Mouse (Mus musculus): ENCODE data around the gene Cyp1a1. TPM values are rescaled to one million over a fixed set of nuclear protein-coding genes. Genes with fewer than 3 reads are reported as not detected.
A peak's percentile ranks its signal among the peaks of the same experiment; 100 is the strongest.

Gene Cyp1a1
- polyA plus RNA-seq, 1 experiment from 2014 or later = 0.05 TPM

GRCm38 (mm10) chr9:57686011-57686410, 1.7 kb upstream of the Cyp1a1 start:
- no peak for ATAC-seq (ENCODE audit: insufficient read depth, low FRiP score)
- H3K27me3 ChIP-seq (ENCODE audit: control insufficient read depth, insufficient read depth, low read length) = no peaks in the 10 kb centered on the region
- no peak overlapping the region for H3K4me3 ChIP-seq (replicated peaks; ENCODE audit: low read length)
- no peaks in the 10 kb centered on the region for H3K4me1 ChIP-seq (ENCODE audit: control insufficient read depth, insufficient read depth, low read length)
- WGBS = 74% methylated on average over 5 of the region's 5 CpGs
- H3K36me3 ChIP-seq (ENCODE audit: control insufficient read depth, insufficient read depth, low read length) = no peaks in the 10 kb centered on the region
- H3K27ac ChIP-seq (ENCODE audit: low read length) = no peak overlapping the region
- no peak overlapping the region for H3K4me2 ChIP-seq (ENCODE audit: low read depth, low read length)
- no peaks in the 10 kb centered on the region for H3K9me3 ChIP-seq (replicated peaks; ENCODE audit: control insufficient read depth, low read length)
- H3K9ac ChIP-seq (ENCODE audit: low read length) = no peak overlapping the region

- no peak overlapping the region for H3K4me2 ChIP-seq (ENCODE audit: low read depth, low read length)
- H3K4me1 ChIP-seq (ENCODE audit: control insufficient read depth, insufficient read depth, low read length) = no peaks in the 10 kb centered on the region
- H3K4me3 ChIP-seq (replicated peaks; ENCODE audit: low read length) = no peak overlapping the region
- H3K9ac ChIP-seq (ENCODE audit: low read length) = no peak overlapping the region
- no peaks in the 10 kb centered on the region for H3K9me3 ChIP-seq (replicated peaks; ENCODE audit: control insufficient read depth, low read length)
- H3K27me3 ChIP-seq (ENCODE audit: control insufficient read depth, insufficient read depth, low read length) = no peaks in the 10 kb centered on the region
- H3K36me3 ChIP-seq (ENCODE audit: control insufficient read depth, insufficient read depth, low read length) = no peaks in the 10 kb centered on the region
- no peak for ATAC-seq (ENCODE audit: insufficient read depth, low FRiP score)
- no peak overlapping the region for H3K27ac ChIP-seq (ENCODE audit: low read length)
- 24% methylated on average over 2 of the region's 2 CpGs for WGBS
These were observed 430 bp downstream of the Cyp1a1 start for GRCm38 (mm10) chr9:57688158-57688557.

DNA sequence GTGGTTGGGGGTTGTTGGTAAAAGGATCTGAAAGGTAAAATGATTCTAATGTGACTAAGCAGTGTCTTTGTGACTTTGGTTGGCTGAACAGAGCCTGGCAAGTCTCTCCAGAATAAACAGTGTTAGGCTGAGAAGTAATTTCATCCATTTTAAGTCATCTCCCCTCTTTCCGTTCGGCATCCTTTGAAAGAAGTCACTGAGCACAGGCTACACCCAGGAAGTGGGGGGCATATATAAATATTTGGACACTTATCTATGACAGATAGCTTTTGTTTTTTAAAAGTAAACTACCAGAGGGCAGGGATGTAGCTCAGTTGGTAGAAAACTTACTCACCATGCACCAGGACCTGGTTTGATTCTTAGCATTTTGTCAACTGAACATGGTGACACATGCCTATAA, 878 bp downstream of the Cyp1a1 start:
- Histone ChIP-seq H3K36me3 (ENCODE audit: control insufficient read depth, insufficient read depth, low read length) (no peaks in the 10 kb centered on the region), H3K27ac (ENCODE audit: low read length) (no peak overlapping the region), H3K27me3 (ENCODE audit: control insufficient read depth, insufficient read depth, low read length) (no peaks in the 10 kb centered on the region), H3K9ac (ENCODE audit: low read length) (no peak overlapping the region), H3K9me3 (replicated peaks; ENCODE audit: control insufficient read depth, low read length) (no peaks in the 10 kb centered on the region), H3K4me2 (ENCODE audit: low read depth, low read length) (no peak overlapping the region), H3K4me1 (ENCODE audit: control insufficient read depth, insufficient read depth, low read length) (no peaks in the 10 kb centered on the region), H3K4me3 (replicated peaks; ENCODE audit: low read length) (no peak overlapping the region)
- WGBS = 41% methylated on average over 2 of the region's 2 CpGs
- ATAC-seq (ENCODE audit: insufficient read depth, low FRiP score) = no peak

- 84% methylated on average over 2 of the region's 2 CpGs for WGBS
- Histone ChIP-seq H3K9me3 (replicated peaks; ENCODE audit: control insufficient read depth, low read length) (no peaks in the 10 kb centered on the region), H3K36me3 (ENCODE audit: control insufficient read depth, insufficient read depth, low read length) (no peaks in the 10 kb centered on the region), H3K4me1 (ENCODE audit: control insufficient read depth, insufficient read depth, low read length) (peaks cover 14% of the 10 kb centered on the region), H3K27me3 (ENCODE audit: control insufficient read depth, insufficient read depth, low read length) (peaks cover 24% of the 10 kb centered on the region), H3K9ac (ENCODE audit: low read length) (no peak overlapping the region), H3K4me3 (replicated peaks; ENCODE audit: low read length) (no peak overlapping the region), H3K4me2 (ENCODE audit: low read depth, low read length) (no peak overlapping the region), H3K27ac (ENCODE audit: low read length) (no peak overlapping the region)
- no peak for ATAC-seq (ENCODE audit: insufficient read depth, low FRiP score)
These were observed 6.4 kb downstream of the Cyp1a1 start for GRCm38 (mm10) chr9:57694108-57694507.

GRCm38 (mm10) chr9:57696380-57697285, 8.9 kb downstream of the Cyp1a1 start:
- peaks cover 24% of the 10 kb centered on the region for H3K27me3 ChIP-seq (ENCODE audit: control insufficient read depth, insufficient read depth, low read length)
- no peaks in the 10 kb centered on the region for H3K9me3 ChIP-seq (replicated peaks; ENCODE audit: control insufficient read depth, low read length)
- peak overlapping the region; percentile 70 for H3K4me2 ChIP-seq (ENCODE audit: low read depth, low read length)
- H3K9ac ChIP-seq (ENCODE audit: low read length) = peak overlapping the region; percentile 47
- 2% methylated on average over 42 of the region's 42 CpGs for WGBS
- H3K4me3 ChIP-seq (replicated peaks; ENCODE audit: low read length) = peak overlapping the region; percentile 45
- peak; percentile 29; the same call in 1 of the 2 replicates for ATAC-seq (ENCODE audit: insufficient read depth, low FRiP score)
- H3K36me3 ChIP-seq (ENCODE audit: control insufficient read depth, insufficient read depth, low read length) = no peaks in the 10 kb centered on the region
- no peak overlapping the region for H3K27ac ChIP-seq (ENCODE audit: low read length)
- peaks cover 14% of the 10 kb centered on the region for H3K4me1 ChIP-seq (ENCODE audit: control insufficient read depth, insufficient read depth, low read length)

DNA sequence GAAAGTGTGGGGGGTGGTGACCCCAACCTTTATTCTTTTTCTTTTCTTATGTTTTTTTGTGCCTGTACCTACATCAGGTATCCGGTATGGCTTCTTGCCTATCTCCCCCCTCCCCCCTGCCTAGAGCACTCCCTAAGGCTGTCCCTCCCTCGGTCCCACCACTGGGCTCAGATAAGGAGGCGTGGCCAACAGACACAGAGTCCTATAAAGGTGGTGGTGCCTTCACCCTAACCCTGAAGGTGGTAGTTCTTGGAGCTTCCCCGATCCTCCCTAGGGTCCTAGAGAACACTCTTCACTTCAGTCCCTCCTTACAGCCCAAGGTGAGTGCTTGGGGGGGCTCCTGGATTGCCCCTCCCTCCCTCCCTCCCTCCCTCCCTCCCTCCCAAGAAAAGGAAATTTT, 9.7 kb downstream of the Cyp1a1 start:
- peaks cover 14% of the 10 kb centered on the region for H3K4me1 ChIP-seq (ENCODE audit: control insufficient read depth, insufficient read depth, low read length)
- H3K36me3 ChIP-seq (ENCODE audit: control insufficient read depth, insufficient read depth, low read length) = no peaks in the 10 kb centered on the region
- H3K27ac ChIP-seq (ENCODE audit: low read length) = no peak overlapping the region
- H3K9ac ChIP-seq (ENCODE audit: low read length) = no peak overlapping the region
- no peaks in the 10 kb centered on the region for H3K9me3 ChIP-seq (replicated peaks; ENCODE audit: control insufficient read depth, low read length)
- no peak overlapping the region for H3K4me2 ChIP-seq (ENCODE audit: low read depth, low read length)
- H3K4me3 ChIP-seq (replicated peaks; ENCODE audit: low read length) = no peak overlapping the region
- ATAC-seq (ENCODE audit: insufficient read depth, low FRiP score) = peak; percentile 25; the same call in 1 of the 2 replicates
- H3K27me3 ChIP-seq (ENCODE audit: control insufficient read depth, insufficient read depth, low read length) = peaks cover 24% of the 10 kb centered on the region
- WGBS = 21% methylated on average over 4 of the region's 4 CpGs

DNA sequence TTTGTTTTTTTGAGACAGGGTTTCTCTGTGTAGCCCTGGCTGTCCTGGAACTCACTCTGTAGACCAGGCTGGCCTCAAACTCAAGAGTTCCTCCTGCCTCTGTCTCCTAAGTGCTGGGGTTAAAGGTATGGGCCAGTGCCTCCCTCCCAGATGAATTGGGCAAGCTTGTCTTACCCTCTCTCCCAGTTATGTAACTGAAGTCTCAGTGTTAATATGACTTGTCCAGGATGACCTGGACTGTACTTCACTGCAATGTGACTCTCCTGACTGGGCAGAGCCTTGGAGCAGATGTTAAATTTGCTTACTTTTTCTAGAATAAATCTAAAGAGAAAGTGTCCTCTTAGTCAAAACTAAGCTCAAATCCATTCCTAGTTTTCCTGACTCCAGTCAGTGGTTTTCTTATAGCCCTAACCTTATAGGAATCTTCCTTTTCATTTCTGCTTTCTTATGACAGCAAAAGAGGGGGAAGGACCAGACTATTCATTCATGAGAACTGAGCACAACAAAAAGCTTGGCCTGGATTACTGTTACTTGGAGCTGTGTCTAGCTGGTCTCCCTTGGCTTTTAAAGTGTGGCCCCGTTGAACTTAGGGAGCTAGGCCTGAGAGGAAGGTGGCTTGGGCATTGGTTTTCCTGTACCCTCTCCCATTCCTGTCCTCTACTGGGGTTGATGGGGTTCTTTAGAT, 10.9 kb downstream of the Cyp1a1 start:
- 83% methylated on average over 1 of the region's 1 CpGs for WGBS
- Histone ChIP-seq H3K9me3 (replicated peaks; ENCODE audit: control insufficient read depth, low read length) (no peaks in the 10 kb centered on the region), H3K36me3 (ENCODE audit: control insufficient read depth, insufficient read depth, low read length) (no peaks in the 10 kb centered on the region), H3K9ac (ENCODE audit: low read length) (no peak overlapping the region), H3K4me2 (ENCODE audit: low read depth, low read length) (no peak overlapping the region), H3K4me3 (replicated peaks; ENCODE audit: low read length) (no peak overlapping the region), H3K27me3 (ENCODE audit: control insufficient read depth, insufficient read depth, low read length) (peaks cover 24% of the 10 kb centered on the region), H3K27ac (ENCODE audit: low read length) (no peak overlapping the region), H3K4me1 (ENCODE audit: control insufficient read depth, insufficient read depth, low read length) (peaks cover 14% of the 10 kb centered on the region)
- no peak for ATAC-seq (ENCODE audit: insufficient read depth, low FRiP score)

DNA sequence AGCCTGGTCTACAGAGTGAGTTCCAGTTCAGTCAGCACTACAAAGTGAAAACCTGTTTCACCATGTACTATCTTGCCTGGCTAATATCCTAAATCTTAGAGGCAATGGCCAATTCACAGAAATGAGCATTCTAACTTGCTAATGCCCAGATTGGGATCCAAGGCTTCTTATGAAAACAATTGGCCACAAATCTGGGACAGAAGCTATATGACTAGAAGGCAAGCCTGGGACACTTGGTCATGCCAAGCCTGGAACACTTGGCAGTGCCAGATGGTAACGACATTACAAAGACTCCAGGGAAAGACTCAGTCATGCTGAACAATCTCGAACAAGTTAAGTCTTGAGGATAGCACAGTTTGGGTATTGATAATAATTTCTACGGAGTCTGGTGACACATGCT, 18.8 kb downstream of the Cyp1a1 start:
- Histone ChIP-seq H3K9ac (ENCODE audit: low read length) (no peak overlapping the region), H3K27ac (ENCODE audit: low read length) (no peak overlapping the region), H3K27me3 (ENCODE audit: control insufficient read depth, insufficient read depth, low read length) (no peaks in the 10 kb centered on the region), H3K4me3 (replicated peaks; ENCODE audit: low read length) (no peak overlapping the region), H3K36me3 (ENCODE audit: control insufficient read depth, insufficient read depth, low read length) (no peaks in the 10 kb centered on the region), H3K4me2 (ENCODE audit: low read depth, low read length) (no peak overlapping the region), H3K4me1 (ENCODE audit: control insufficient read depth, insufficient read depth, low read length) (peaks cover 8% of the 10 kb centered on the region), H3K9me3 (replicated peaks; ENCODE audit: control insufficient read depth, low read length) (peaks cover 7% of the 10 kb centered on the region; the same call in 1 of the 2 replicates)
- WGBS = 87% methylated on average over 3 of the region's 3 CpGs
- ATAC-seq (ENCODE audit: insufficient read depth, low FRiP score) = no peak

DNA sequence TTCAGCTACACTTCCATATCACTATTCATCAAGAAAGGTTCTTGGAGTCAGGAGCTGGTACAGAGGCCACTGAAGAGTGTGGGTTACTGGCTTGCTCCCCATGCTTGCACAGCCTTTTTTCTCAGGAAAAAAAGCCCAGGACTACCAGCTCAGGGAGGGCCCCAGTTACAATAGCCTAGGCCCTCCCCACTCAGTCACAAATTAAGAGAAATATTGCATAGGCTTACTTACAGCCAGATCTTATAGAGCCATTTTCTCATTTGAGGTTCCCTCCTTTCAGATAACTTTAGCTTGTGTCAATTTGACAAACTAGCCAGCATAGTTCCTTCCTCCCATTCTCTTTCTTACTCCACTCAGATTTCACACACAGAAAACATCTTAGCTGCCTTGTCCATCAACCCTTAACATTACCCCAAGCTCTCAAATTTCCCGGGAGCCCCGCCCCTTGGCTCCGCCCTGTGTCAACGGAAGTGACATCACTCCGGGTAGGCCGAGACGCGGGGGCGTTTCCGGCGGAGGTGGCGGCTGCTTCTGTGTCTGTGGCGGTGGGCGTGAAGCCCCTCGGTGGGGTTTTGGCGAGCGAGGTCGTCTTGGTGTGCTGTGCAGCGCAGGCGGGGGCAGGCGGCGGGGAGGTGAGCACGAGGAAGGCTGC, 20.5 kb downstream of the Cyp1a1 start, which contains the start of gene Edc3:
TSS of gene Edc3 (plus strand) at position 473 of the 652 bp plus-strand sequence.
- peaks cover 7% of the 10 kb centered on the region; the same call in 1 of the 2 replicates for H3K9me3 ChIP-seq (replicated peaks; ENCODE audit: control insufficient read depth, low read length)
- 0 out of 2 replicates have a peak, but pooled peaks cover 3% of the 10 kb centered on the region for H3K36me3 ChIP-seq (ENCODE audit: control insufficient read depth, insufficient read depth, low read length)
- H3K27me3 ChIP-seq (ENCODE audit: control insufficient read depth, insufficient read depth, low read length) = no peaks in the 10 kb centered on the region
- WGBS = 0% methylated on average over 23 of the region's 23 CpGs
- peaks cover 8% of the 10 kb centered on the region for H3K4me1 ChIP-seq (ENCODE audit: control insufficient read depth, insufficient read depth, low read length)
- peak; percentile 95 for ATAC-seq (ENCODE audit: insufficient read depth, low FRiP score)
- H3K27ac ChIP-seq (ENCODE audit: low read length) = peak within 1 kb of the TSS; percentile 89
- H3K9ac ChIP-seq (ENCODE audit: low read length) = peak within 1 kb of the TSS; percentile 93
- H3K4me2 ChIP-seq (ENCODE audit: low read depth, low read length) = peak within 1 kb of the TSS; percentile 79
- H3K4me3 ChIP-seq (replicated peaks; ENCODE audit: low read length) = peak within 1 kb of the TSS; percentile 94
